Mouse (Mus musculus): ENCODE measurements around the gene Klk1b8. TPM values are rescaled to one million over a fixed set of nuclear protein-coding genes. Genes with fewer than 3 reads are reported as not detected.
"Not testable (repeated sequence)": the region's sequence is repeated elsewhere in the genome, so short reads cannot be mapped to it uniquely, and the experiment has no call there.

The Klk1b8 gene
- polyA plus RNA-seq, 1 experiment, result not detected

DNA sequence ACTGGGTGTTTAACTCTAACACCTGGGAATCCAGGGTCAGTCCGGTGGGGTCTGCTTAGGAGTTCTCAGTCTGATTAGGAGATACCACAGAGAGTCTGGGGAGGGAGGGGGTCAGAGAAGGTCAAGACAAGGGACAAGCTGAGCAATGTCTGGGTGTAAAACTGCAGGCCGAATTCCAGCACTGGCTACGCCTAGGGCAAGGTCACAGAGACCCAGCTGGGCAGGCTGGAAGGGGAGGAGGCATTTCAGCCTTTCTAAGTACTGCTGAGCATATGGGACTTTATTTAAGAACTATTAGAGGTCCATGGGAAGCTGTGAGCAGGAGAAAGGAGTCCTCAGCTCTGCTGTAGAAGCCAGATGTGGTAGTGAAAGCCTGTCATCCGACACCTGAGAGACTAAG lies 18.1 kb upstream of the Klk1b8 start:
- H3K27me3 ChIP-seq (ENCODE audit: control insufficient read depth), result no peaks in the 10 kb centered on the region

DNA sequence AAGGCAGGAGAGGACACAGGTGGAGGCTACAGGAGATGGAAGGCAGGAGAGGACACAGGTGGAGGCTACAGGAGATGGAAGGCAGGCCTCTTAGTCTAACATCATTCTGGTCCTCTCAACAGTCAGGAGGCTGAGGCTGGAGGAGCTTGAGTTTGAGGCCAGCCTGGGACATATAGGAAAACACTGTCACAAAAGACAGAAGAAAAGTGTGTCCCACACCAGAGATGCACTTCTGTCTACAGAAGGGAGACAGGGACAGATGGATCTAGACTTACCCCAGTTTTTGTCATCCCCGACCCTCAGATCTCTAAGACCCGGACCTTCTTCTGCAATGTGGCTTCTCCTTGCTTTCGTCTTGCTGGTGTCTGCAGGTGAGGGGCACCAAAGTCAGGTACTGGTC lies 17.0 kb upstream of the Klk1b8 start, which contains the start of gene Klk15:
TSS of gene Klk15 (plus strand) at position 301 of the 400 bp plus-strand sequence.
- Histone ChIP-seq H3K4me3 (replicated peaks) (no peak within 1 kb of the TSS), H3K27me3 (ENCODE audit: control insufficient read depth) (no peaks in the 10 kb centered on the region), H3K36me3 (ENCODE audit: control insufficient read depth) (no peaks in the 10 kb centered on the region), H3K4me1 (ENCODE audit: control insufficient read depth) (no peaks in the 10 kb centered on the region), H3K9me3 (ENCODE audit: control insufficient read depth, low read length) (0 out of 2 replicates have a peak, but pooled peaks cover 3% of the 10 kb centered on the region)
- TF ChIP-seq TAL1 (IDR thresholded peaks at IDR 0.05; ENCODE audit: low read length) (no peak), GATA1 (IDR thresholded peaks at IDR 0.05; ENCODE audit: low read length) (no peak)

More for the DNA sequence above, 18.1 kb upstream of the Klk1b8 start:
- TF ChIP-seq GATA1 (IDR thresholded peaks at IDR 0.05; ENCODE audit: low read length), result no peak
- no peak for TF ChIP-seq TAL1 (IDR thresholded peaks at IDR 0.05; ENCODE audit: low read length)
- Histone ChIP-seq H3K9me3 (ENCODE audit: control insufficient read depth, low read length) (no peaks in the 10 kb centered on the region), H3K4me3 (replicated peaks) (no peak overlapping the region), H3K4me1 (ENCODE audit: control insufficient read depth) (no peaks in the 10 kb centered on the region), H3K36me3 (ENCODE audit: control insufficient read depth) (no peaks in the 10 kb centered on the region)

DNA sequence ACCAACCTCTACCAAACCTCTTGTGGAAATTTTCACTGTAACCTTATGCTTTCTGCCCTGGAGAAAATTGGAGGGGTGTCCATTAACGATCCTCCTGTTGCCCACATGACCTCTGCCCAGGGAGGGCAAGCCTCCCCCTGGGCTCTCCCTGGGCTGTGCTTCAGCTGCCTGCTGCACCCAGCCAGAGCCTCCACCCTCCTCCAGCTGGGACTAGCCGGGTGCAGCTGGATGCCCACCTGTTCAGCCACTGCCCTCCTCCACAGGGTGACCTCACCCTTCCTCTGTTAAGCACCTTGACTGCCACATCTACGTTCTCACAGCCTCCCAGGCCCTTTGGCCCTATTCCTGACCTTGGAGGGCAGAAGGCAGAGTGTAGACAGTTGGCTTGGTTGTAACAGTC lies 15.7 kb upstream of the Klk1b8 start:
- no peaks in the 10 kb centered on the region for H3K27me3 ChIP-seq (ENCODE audit: control insufficient read depth)
- H3K4me1 ChIP-seq (ENCODE audit: control insufficient read depth), result no peaks in the 10 kb centered on the region
- TF ChIP-seq GATA1 (IDR thresholded peaks at IDR 0.05; ENCODE audit: low read length) (no peak), TAL1 (IDR thresholded peaks at IDR 0.05; ENCODE audit: low read length) (no peak)
- 0 out of 2 replicates have a peak, but pooled peaks cover 3% of the 10 kb centered on the region for H3K9me3 ChIP-seq (ENCODE audit: control insufficient read depth, low read length)
- H3K36me3 ChIP-seq (ENCODE audit: control insufficient read depth), result no peaks in the 10 kb centered on the region
- no peak overlapping the region for H3K4me3 ChIP-seq (replicated peaks)

DNA sequence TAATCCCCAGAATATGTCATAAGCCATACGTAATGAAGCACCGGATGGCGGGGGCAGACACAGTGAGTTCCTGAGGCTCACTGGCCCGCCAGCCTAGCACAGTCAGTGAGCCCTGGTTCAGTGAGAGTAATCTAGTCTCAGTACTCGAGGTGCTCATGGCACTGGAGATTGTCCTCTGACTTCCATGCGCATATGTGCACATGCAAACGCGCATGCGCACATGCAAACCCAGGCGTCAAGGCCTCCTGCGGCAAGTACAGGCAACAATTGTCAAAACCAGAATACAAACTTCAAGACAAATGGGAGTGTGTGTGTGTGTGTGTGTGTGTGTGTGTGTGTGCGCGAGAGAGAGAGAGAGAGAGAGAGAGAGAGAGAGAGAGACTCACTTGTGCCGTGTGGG lies 13.9 kb upstream of the Klk1b8 start:
- Histone ChIP-seq H3K4me1 (ENCODE audit: control insufficient read depth) (no peaks in the 10 kb centered on the region), H3K9me3 (ENCODE audit: control insufficient read depth, low read length) (0 out of 2 replicates have a peak, but pooled peaks cover 3% of the 10 kb centered on the region), H3K27me3 (ENCODE audit: control insufficient read depth) (no peaks in the 10 kb centered on the region), H3K4me3 (replicated peaks) (no peak overlapping the region), H3K36me3 (ENCODE audit: control insufficient read depth) (no peaks in the 10 kb centered on the region)
- no peak for TF ChIP-seq TAL1 (IDR thresholded peaks at IDR 0.05; ENCODE audit: low read length)
- TF ChIP-seq GATA1 (IDR thresholded peaks at IDR 0.05; ENCODE audit: low read length), result no peak

DNA sequence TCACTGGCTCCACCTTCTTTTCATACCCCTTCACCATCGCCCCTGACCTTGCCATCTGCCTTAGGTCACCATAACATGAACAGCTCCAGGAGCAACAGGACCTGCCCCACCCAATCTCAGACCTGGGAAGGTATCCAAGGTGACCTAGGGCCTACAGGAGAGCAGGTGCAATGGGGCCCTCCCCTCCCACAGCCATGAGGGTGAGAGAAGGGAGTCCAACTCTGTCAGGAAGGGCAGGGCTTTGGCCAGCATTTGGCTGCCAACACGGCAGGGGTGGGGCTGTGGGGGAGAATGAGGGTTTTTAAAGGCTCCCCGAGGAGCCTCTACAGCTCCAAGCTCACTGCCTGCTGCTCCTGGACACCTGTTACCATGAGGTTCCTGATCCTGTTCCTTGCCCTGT lies 8.2 kb upstream of the Klk1b8 start:
- H3K36me3 ChIP-seq (ENCODE audit: control insufficient read depth); H3K4me1 ChIP-seq (ENCODE audit: control insufficient read depth); H3K4me3 ChIP-seq (replicated peaks); H3K27me3 ChIP-seq (ENCODE audit: control insufficient read depth); H3K9me3 ChIP-seq (ENCODE audit: control insufficient read depth, low read length): not testable (repeated sequence)

DNA sequence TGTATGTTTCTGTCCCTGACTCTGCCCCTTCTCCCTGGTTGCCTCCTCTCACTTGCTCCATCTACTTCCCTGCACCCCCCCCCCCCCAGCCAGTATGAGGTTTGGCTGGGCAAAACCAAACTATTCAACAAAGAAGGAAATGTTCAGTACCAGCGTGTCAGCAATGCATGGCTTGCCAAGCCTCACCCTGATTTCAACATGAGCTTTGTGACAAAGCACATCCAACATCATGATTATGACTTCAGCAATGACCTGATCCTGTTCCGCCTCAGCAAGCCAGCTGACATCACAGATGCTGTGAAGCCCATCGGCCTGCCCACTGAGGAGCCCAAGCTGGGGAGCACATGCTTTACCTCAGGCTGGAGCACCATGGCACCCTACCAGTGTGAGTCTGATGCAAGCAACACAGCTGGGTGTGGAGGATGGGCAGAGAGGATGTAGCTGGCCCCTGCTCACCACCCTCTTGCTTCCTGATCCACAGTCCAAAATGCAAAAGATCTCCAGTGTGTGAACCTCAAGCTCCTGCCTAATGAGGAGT lies 5.7 kb upstream of the Klk1b8 start:
- Histone ChIP-seq H3K4me1 (ENCODE audit: control insufficient read depth) (no peaks in the 10 kb centered on the region), H3K4me3 (replicated peaks) (no peak overlapping the region), H3K9me3 (ENCODE audit: control insufficient read depth, low read length) (no peaks in the 10 kb centered on the region), H3K27me3 (ENCODE audit: control insufficient read depth) (no peaks in the 10 kb centered on the region), H3K36me3 (ENCODE audit: control insufficient read depth) (no peaks in the 10 kb centered on the region)
- TF ChIP-seq TAL1 (IDR thresholded peaks at IDR 0.05; ENCODE audit: low read length), result no peak
- no peak for TF ChIP-seq GATA1 (IDR thresholded peaks at IDR 0.05; ENCODE audit: low read length)

DNA sequence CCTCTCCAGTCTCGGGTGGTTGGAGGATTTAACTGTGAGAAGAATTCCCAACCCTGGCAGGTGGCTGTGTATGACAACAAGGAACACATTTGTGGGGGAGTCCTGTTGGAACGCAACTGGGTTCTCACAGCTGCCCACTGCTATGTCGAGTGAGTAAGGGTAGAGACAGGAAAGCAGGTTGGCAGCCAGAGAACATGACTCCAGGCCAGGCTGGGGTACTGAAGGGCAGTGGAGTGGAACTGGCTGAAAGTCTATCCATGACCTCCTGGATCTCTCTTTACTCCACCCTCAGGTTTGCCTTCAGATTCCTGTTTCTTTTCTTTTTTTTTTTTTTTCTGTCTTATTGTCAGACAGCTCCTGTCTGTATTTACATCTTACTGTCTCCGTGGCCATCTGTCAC lies 2.2 kb downstream of the Klk1b8 start:
- TF ChIP-seq TAL1 (IDR thresholded peaks at IDR 0.05; ENCODE audit: low read length), result no peak
- TF ChIP-seq GATA1 (IDR thresholded peaks at IDR 0.05; ENCODE audit: low read length), result no peak
- Histone ChIP-seq H3K36me3 (ENCODE audit: control insufficient read depth) (no peaks in the 10 kb centered on the region), H3K4me3 (replicated peaks) (no peak overlapping the region), H3K9me3 (ENCODE audit: control insufficient read depth, low read length) (no peaks in the 10 kb centered on the region), H3K4me1 (ENCODE audit: control insufficient read depth) (no peaks in the 10 kb centered on the region), H3K27me3 (ENCODE audit: control insufficient read depth) (no peaks in the 10 kb centered on the region)

DNA sequence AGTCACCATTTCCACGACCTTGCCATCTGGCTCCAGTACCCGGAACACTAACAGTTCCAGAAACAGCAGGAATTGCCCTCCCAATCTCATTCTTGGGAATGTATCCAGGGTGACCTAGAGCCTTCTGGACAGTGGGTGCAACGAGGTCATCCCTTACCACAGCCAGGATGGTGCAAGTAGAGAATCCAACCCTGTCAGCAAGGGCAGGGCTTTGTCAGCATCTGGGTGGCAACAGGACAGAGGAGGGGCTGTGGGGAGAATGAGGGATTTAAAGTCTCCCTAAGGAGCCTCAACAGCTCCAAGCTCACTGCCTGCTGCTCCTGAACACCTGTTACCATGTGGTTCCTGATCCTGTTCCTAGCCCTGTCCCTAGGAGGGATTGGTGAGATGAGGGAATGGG lies 16.0 kb downstream of the Klk1b8 start, which contains the start of gene Klk1b1:
TSS of gene Klk1b1 (plus strand) at position 301 of the 400 bp plus-strand sequence.
- H3K4me1 ChIP-seq (ENCODE audit: control insufficient read depth), result no peaks in the 10 kb centered on the region
- no peak within 1 kb of the TSS for H3K4me3 ChIP-seq (replicated peaks)
- no peaks in the 10 kb centered on the region for H3K36me3 ChIP-seq (ENCODE audit: control insufficient read depth)
- TF ChIP-seq GATA1 (IDR thresholded peaks at IDR 0.05; ENCODE audit: low read length), result no peak
- no peak for TF ChIP-seq TAL1 (IDR thresholded peaks at IDR 0.05; ENCODE audit: low read length)
- no peaks in the 10 kb centered on the region for H3K9me3 ChIP-seq (ENCODE audit: control insufficient read depth, low read length)
- H3K27me3 ChIP-seq (ENCODE audit: control insufficient read depth), result no peaks in the 10 kb centered on the region

DNA sequence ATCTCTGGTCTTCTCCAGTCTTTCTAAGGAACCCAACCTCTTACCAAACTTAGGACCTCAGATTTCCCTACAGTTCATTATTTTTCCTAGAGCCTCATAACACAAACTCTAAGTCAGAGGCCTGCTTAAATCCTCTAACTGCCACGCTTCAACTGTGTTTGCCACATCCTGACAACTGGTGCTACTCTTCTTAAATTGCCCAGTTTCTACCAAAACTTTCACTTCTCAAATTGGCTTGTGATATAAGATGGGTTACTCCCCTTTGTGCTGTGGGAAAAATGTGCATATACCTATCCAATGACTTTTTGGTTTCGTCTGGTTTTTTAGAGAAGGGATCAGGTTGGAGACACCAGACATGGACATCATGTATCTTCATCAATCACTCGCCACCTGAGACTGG lies 16.6 kb downstream of the Klk1b8 start:
- no peak for TF ChIP-seq TAL1 (IDR thresholded peaks at IDR 0.05; ENCODE audit: low read length)
- TF ChIP-seq GATA1 (IDR thresholded peaks at IDR 0.05; ENCODE audit: low read length), result no peak
- no peak overlapping the region for H3K4me3 ChIP-seq (replicated peaks)
- no peaks in the 10 kb centered on the region for H3K9me3 ChIP-seq (ENCODE audit: control insufficient read depth, low read length)
- no peaks in the 10 kb centered on the region for H3K4me1 ChIP-seq (ENCODE audit: control insufficient read depth)
- H3K27me3 ChIP-seq (ENCODE audit: control insufficient read depth), result no peaks in the 10 kb centered on the region
- no peaks in the 10 kb centered on the region for H3K36me3 ChIP-seq (ENCODE audit: control insufficient read depth)

DNA sequence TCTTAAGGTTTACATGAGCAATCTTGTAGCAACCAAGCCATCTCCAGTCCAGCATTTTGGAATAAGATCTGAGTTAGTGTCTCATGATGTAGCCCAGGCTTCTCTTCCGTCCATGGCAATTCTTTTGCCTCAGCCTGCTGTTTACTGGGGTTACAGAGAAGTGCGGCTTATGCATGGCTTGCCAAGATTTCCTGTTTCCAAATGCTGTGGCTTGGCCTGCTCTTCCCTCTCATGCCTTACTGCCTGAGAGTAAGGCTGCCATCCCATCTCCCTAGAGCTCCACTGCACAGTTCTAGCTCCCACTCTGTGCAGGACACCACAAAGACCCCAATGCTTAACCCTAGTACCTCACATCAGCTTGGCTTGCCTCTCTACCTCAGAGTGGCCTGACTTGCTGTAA lies 17.1 kb downstream of the Klk1b8 start:
- TF ChIP-seq TAL1 (IDR thresholded peaks at IDR 0.05; ENCODE audit: low read length), result no peak
- TF ChIP-seq GATA1 (IDR thresholded peaks at IDR 0.05; ENCODE audit: low read length), result no peak
- H3K36me3 ChIP-seq (ENCODE audit: control insufficient read depth), result no peaks in the 10 kb centered on the region

DNA sequence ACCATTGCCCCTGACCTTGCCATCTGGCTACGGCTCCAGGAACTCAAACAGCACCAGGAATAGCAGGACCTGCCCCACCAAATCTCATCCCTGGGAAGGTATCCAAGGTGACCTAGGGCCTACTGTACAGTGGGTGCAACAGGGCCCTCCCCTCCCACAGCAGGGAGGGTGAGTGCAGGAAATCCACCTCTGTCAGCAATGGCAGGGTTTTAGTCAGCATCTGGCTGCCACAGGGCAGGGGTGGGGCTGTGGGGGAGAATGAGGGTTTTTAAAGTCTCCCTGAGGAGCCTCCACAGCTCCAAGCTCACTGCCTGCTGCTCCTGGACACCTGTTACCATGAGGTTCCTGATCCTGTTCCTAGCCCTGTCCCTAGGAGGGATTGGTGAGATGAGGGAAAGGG lies 25.3 kb downstream of the Klk1b8 start, which contains the start of gene Klk1b9:
TSS of gene Klk1b9 (plus strand) at position 301 of the 400 bp plus-strand sequence.
- not testable (repeated sequence) for H3K27me3 ChIP-seq (ENCODE audit: control insufficient read depth); H3K9me3 ChIP-seq (ENCODE audit: control insufficient read depth, low read length); H3K4me1 ChIP-seq (ENCODE audit: control insufficient read depth); H3K4me3 ChIP-seq (replicated peaks); H3K36me3 ChIP-seq (ENCODE audit: control insufficient read depth)

More for the DNA sequence above, 17.1 kb downstream of the Klk1b8 start:
- H3K27me3 ChIP-seq (ENCODE audit: control insufficient read depth), result no peaks in the 10 kb centered on the region
- H3K4me3 ChIP-seq (replicated peaks), result no peak overlapping the region
- no peaks in the 10 kb centered on the region for H3K4me1 ChIP-seq (ENCODE audit: control insufficient read depth)
- no peaks in the 10 kb centered on the region for H3K9me3 ChIP-seq (ENCODE audit: control insufficient read depth, low read length)
